Mouse (Mus musculus) gastrocnemius, postnatal 10 days (tissue): ENCODE data around the gene Vps29. TPM values are rescaled to one million over a fixed set of nuclear protein-coding genes. Genes with fewer than 3 reads are reported as not detected.

Source experiments
- DNase-seq: peaks from one replicate; pipeline ENCODE4 v3.0.0; 2021; ENCODE audit warnings: mixed read lengths
- total RNA-seq, 2 experiments: library from RNA; stranded (reverse); gene quantifications; 2 replicates each; pipeline ENCODE4 v1.2.3; 2021

The Vps29 gene
- total RNA-seq, 2 experiments from 2014 or later, result 60.3 to 72.5 TPM

DNA sequence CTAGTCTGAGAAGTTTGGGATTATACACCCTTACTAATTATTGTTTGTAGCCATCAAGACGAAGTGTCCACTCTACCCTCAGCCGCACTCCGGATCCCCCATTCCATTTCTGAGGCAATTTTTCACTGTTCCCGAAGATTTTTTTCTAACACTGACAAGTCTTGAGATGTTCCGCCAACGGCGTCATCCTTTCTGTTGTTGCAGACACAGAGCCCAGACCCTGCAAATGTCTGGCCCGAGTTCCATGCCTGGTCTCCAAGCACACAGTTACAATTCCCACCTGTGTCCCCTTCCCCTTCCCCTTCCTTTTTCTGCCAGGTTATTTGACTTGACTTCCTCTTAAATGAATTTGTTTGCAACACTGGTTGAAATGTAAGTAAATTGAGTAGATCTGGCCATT, 45.7 kb downstream of the Vps29 start:
- no peak for DNase-seq

DNA sequence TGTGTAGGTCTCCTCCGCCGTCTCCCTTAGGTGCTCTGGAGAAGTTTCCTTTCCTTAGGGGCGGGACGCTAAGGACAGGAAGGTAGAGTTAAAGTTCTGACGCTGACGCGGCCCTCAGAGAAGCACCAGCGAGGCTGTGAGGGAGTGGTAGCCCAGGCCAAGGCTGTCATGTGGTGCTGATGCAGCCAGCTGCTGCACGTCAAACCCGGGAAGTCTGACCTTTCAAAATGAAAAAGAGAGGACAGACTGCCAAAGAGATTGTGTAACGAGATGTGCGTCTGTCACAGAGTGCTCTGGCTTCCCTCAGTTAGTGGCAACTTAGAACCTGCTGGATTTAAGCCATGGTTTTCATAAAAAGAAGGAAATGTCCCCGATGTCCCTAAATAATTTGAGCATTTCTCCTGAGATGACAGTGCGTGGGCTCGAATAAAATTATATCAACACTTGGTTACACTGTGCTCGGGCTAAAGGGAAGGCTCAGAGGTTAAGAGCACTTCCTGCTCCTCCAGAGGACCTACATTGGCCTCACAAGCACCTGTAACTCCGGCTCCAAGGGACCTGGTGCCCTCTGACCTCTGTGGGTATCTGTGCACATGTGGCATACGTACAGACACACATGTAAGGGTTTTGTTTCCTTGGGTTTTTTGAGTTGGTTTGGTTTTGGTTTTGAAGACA, 46.6 kb downstream of the Vps29 start:
- DNase-seq, result no peak

DNA sequence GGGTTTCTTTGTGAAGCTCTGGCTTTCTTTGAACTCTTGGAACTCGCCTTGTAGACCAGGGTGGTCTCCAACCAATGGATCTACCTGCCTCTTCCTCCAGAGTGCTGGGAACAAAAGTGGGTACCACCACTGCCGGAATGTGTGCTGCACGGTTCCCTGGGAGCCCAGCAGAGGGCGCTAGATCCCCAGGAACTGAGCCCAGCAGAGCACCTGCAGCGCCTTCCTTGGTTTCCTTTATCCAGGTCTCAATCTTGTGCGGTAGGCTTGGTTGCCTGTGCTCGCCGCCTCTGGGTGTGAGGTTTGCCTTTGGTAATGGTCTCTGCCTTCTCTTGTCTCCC, 47.1 kb downstream of the Vps29 start:
- DNase-seq, result peak; percentile 80

DNA sequence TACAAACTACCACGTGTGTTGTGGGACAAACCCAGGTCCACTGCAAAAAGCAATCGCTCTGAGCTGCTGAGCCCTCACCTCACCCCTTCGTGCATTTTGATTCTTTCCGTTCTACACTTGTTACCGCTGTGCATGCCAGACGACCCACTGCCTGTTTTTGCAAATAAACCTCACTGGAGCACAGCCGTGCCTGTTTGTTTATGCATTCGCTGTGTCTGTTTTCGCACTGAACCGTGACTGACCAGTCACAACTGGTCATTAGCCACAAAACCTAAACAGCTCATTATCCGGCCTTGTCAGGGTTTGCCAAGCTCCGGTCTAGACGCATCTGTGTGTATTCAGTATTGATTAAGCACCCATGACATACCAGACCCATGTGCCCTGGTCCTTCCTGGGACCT, 48.0 kb downstream of the Vps29 start:
- DNase-seq, result no peak

DNA sequence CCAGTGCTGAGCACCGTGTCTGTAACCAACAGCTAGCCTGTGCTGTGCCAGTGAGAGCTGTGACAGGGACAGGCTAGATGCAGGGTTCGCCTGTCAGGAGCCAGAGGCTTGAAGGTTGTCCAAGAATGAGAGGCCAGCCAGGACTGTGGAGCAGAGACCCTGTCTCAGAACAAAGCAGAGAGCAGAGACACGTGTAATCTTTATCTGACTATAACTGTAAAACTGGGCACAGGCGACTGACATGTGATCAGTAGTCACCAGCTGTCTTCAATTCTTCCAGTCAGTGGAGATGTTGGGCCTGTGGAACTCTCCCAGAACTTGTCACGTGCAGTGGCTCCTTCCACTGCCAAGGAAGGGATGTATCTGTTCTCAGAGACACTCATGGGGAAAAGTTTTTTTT, 48.6 kb downstream of the Vps29 start:
- peak; percentile 31 for DNase-seq

DNA sequence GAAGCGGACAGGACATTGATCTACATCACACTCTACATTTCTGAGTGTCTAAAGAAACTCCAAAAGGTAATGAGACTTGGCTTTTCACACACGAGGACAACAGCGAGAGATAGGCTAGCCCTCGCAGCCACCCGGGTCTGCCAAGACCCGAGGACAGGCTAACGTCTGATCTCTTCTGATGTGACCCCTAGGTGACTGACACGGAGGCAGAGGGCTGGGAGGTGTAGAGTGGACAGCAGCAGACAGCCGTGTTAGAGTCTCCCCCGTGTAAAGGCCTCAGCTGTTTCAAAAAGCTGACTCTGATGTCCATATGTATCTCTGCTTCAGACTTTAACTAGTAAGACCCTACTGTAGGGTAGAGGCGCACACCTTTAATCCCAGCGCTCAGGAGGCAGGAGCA, 49.2 kb downstream of the Vps29 start:
- no peak for DNase-seq

DNA sequence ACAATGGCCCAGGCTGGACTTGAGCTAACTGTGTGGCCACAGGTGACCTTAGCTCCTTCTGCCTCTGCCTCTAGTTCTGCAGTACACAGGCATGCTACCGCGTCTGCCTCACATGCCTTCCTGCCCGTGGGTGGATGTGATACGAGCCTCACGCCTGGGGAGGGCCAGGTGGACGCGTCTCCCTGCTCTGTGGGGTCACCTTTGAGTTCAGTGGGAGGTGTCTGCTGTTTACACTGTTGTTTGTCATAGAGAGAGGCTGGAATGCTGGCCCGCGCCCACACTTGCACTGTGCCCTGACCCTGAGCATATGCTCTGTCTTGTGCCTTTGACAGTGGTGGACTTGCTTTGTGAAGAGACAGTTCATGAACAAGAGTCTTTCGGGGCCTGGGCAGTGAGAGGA, 51.4 kb downstream of the Vps29 start:
- DNase-seq, result no peak

DNA sequence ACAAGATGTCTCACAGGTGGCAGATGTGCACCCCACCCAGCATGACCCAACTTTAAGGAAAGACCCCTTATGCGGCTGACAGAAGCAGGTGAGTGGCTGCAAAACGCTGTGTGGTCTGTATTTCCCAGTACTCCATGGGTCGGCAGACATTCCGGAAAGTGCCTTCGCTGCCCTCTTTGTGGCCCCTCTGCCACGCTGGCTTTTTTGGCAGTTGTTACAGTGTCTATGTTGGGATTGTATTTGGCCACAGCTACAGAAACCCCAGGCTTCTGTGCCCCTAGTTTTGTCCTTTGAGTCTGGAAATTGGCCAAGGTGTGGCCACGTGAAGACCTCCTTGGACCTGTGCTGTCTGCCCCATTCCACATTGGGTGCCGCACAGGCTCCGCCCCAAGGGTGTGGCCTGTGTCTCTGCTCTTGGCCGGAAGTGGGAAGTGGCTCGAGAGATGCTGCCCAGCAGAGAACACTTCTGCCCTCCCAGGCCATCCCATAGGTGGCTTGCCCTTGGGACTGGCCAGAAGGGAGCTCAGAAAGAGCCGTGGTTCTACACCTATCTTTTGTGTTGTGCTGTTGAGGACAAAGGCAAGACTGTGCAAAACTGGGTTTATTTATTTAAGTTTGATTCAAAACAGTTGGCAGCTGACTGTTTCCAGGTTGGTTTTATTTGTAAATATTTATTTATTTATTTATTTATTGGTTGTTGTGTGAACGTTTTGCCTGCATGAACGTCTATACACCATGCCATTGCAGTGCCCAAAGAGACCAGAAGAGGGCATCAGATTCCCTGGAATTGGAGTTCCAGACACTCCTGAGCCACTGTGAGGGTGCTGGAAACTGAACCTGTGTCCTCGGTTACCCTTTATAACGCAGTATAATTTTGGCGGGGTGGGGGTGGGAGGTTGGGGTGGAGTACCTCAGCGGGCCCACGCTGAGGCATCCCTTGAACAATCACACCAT, 55.8 kb downstream of the Vps29 start:
- no peak for DNase-seq

DNA sequence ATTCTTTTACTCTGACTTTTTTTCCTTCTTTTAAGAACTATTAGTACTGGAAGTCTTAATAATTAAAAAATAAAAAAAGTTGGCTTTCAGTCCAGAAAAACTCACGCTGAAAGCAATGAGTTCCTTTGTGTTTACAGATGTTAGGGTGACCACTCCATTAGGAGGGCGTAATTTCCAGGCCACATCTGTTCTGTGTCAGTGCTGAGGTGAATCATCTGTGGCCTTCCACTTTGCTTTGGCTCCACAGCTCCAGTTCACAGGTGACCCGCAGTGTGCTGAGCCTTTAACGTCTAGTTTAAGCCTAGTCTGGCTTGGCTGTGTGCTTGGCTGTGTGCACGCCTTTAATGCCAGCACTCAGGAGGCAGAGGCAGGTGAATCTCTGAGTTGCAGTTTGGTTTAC, 57.7 kb downstream of the Vps29 start:
- DNase-seq, result no peak

DNA sequence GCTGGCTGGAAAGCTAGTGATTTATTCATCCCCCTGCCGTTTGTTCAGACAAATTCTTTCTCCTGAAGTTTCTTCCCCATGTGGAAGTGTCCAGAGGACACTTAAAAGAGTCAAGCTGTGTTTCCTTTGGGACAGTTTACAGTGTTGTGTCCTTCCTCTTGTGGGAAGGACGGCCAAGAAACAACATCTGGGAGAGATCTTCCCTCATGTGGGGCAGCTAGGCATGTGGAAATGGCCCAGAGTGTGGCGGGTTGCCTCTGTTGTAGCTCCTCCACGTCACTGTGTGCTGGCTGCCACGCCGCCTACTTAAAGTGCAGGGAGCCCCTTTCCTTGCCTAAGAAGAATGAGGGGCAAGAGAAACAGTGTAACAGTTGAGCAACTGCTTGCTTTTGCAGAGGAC, 58.7 kb downstream of the Vps29 start:
- DNase-seq, result no peak

DNA sequence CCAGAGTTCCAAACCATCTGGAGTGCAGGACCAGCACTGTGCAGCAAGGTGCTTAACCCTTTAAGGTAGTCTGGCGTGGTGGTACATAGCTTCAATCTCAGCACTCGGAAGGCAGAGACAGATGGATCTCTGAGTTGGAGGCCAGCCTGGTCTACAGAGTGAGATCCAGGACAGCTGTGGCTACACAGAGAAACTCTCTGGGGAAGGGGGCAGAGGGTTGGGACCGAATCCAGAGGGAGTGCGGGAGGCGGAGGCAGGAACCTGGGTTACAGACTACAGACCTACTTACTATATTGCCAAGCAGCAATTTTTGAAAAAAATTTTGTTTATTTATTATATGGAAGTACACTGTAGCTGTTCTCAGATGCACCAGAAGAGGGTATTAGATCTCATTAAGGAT, 60.2 kb downstream of the Vps29 start:
- no peak for DNase-seq

Other genes starting within 250 kb of the Vps29 start
- not detected for gene Ccdc63, start 213.5 kb upstream of the Vps29 start, total RNA-seq
- gene Ppp1cc, start 196.1 kb upstream of the Vps29 start, total RNA-seq, result 100 to 1,000 TPM; 144 to 156 TPM
- gene Hvcn1, start 147.6 kb upstream of the Vps29 start, total RNA-seq, result 1 to 10 TPM; 4.0 to 4.3 TPM
- gene Tctn1, start 89.9 kb upstream of the Vps29 start, total RNA-seq, result 1 to 10 TPM; 2.8 to 6.3 TPM
- gene Pptc7, start 70.0 kb upstream of the Vps29 start, total RNA-seq, result 10 to 100 TPM; 30.0 to 36.1 TPM
- gene Rad9b, start 136 bp upstream of the Vps29 start, total RNA-seq, result 1 to 10 TPM; 1.8 to 2.0 TPM
- gene Gpn3, start 17.5 kb downstream of the Vps29 start, total RNA-seq, result 10 to 100 TPM; 23.1 to 24.4 TPM
- gene Fam216a, start 18.0 kb downstream of the Vps29 start, total RNA-seq, result 10 to 100 TPM in 1 of 2 experiments, 1 to 10 TPM in 1; 9.7 to 11.5 TPM
- gene Arpc3, start 37.5 kb downstream of the Vps29 start, total RNA-seq, result 10 to 100 TPM; 75.9 to 89.9 TPM
- 10 to 100 TPM; 21.5 to 25.4 TPM for gene Anapc7, start 67.3 kb downstream of the Vps29 start, total RNA-seq
- gene Atp2a2, start 147.9 kb downstream of the Vps29 start, total RNA-seq, result 100 to 1,000 TPM; 156 to 181 TPM